Mouse (Mus musculus) kidney, embryonic 15.5 days (tissue): ENCODE data around the gene Znfx1. TPM values are rescaled to one million over a fixed set of nuclear protein-coding genes. Genes with fewer than 3 reads are reported as not detected.

Source experiments
- ATAC-seq: fragments of 200-750 bp; cut with Nextera tagmentation; replicated peaks from 2 replicates; pipeline ENCODE4 v1.8.0; 2017; ENCODE audit warnings: moderate TSS enrichment; ENCODE audit not compliant: low FRiP score
- H3K27ac ChIP-seq: fragments of 300-500 bp; sonication (generic); 2 replicates; pipeline ENCODE4 v1.5.1; 2015; ENCODE audit warnings: mild to moderate bottlenecking, inconsistent platforms
- H3K27me3 ChIP-seq: fragments of 300-500 bp; sonication (generic); 2 replicates; pipeline ENCODE4 v1.6.1; 2015; ENCODE audit warnings: inconsistent platforms
- H3K36me3 ChIP-seq: fragments of 300-500 bp; sonication (generic); 2 replicates; pipeline ENCODE4 v1.6.1; 2015; ENCODE audit warnings: inconsistent platforms
- H3K4me1 ChIP-seq: fragments of 300-500 bp; sonication (generic); 2 replicates; pipeline ENCODE4 v1.6.1; 2015; ENCODE audit warnings: inconsistent platforms
- H3K4me2 ChIP-seq: fragments of 300-500 bp; sonication (generic); 2 replicates; pipeline ENCODE4 v1.6.1; 2015; ENCODE audit warnings: moderate library complexity, mild to moderate bottlenecking, inconsistent platforms
- H3K4me3 ChIP-seq: fragments of 300-500 bp; sonication (generic); replicated peaks from 2 replicates; pipeline ENCODE4 v1.5.1; 2015; ENCODE audit warnings: mild to moderate bottlenecking, inconsistent platforms
- H3K9ac ChIP-seq: fragments of 300-500 bp; sonication (generic); 2 replicates; pipeline ENCODE4 v1.6.1; 2015; ENCODE audit warnings: mild to moderate bottlenecking, inconsistent platforms
- H3K9me3 ChIP-seq: fragments of 300-500 bp; sonication (generic); replicated peaks from 2 replicates; pipeline ENCODE4 v1.6.1; 2016; ENCODE audit warnings: inconsistent platforms
- WGBS: fragments of 180-500 bp; shearing (Covaris S2); methylation state at CpG from one replicate; pipeline ENCODE4 v1.1.7; 2015; ENCODE audit warnings: mixed read lengths; 5-methylcytosine and 5-hydroxymethylcytosine counted together
- polyA plus RNA-seq: library from polyadenylated mRNA; unstranded; fragments of >200 nt; fragmentation: Nextera tagmentation; extraction: Ambion mirVana; gene quantifications from 2 replicates; pipeline ENCODE4 v1.2.1, GENCODE M21; 2015

The Znfx1 gene
- polyA plus RNA-seq, result 9.5 and 10.2 TPM in 2 replicates

DNA sequence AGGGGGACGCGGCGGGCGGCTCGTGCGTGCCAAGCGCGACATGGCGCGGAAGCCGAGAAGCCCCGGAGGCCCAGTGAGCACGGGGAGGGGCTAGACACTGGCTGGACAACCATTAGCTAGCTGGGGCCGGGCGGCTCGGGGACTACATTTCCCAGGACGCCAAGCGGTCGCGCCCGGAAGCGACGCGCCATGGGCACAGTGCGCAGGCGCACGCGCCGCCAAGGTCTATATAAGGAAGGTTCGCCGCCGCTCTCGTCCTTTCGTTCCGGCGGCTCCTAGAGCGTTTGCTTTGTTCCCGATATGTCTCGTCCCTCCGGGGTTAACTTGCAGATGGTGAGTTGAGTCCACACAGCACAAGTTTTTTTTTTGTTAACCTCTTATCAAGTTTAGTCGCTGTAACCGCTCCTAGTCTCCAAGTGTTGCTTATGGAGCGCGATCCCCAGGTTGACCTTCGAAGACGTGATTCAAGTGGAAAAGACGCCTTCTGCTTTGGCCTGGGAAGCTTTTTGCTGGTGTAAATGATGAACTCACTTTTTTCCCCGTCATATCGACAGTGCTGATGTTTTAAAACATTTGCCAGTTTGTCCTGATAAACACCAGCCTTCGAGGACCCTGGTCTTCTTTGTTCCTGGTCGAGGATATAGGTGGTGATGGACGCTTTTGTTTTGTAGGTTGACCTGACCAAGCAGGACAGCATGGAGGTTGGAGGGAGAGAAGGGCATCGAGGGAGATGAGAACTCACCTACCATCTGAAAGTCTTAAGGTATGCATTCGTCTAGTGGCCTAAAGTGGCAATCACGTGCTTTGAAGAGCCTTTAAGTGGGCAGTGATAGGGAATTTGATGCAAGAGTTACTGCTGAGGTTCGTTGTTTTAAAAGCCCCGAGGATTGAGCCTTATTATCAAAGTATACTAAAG, at the start of gene Znfx1:
Gene Znfx1 (minus strand): TSS at position 51 of the 916 bp plus-strand sequence.
- peak within 1 kb of the TSS; percentile 79 for H3K4me2 ChIP-seq
- ATAC-seq, result peak; percentile 94

DNA sequence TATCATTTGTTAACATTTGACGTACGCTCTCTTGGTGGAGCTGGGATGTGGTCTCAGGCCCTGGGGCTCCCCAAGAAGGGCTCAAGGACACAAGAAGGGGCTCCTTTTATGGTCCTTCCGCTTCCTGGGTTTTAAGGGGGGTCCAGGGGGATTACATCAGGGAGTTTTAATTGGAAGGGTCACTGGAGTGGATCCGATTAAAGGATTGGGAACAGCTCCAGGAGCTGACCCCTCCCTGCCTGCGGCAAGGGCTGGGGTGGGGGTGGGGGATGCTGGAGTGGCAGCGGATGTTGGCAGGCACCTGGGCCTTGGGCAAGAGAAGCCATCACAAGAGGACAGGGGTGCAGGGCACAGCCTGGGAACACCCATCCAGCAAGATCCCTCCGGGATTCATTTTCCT, 49.4 kb upstream of the Znfx1 start:
- Histone ChIP-seq H3K4me2 (no peak overlapping the region), H3K9me3 (no peaks in the 10 kb centered on the region), H3K27ac (no peak overlapping the region), H3K36me3 (no peaks in the 10 kb centered on the region), H3K4me1 (peaks cover 13% of the 10 kb centered on the region), H3K27me3 (no peaks in the 10 kb centered on the region), H3K9ac (no peak overlapping the region), H3K4me3 (no peak overlapping the region)
- ATAC-seq, result no peak
- 48% methylated on average over 7 of the region's 7 CpGs for WGBS

More for the DNA sequence above, at the start of gene Znfx1:
- peaks cover 55% of the 10 kb centered on the region for H3K4me1 ChIP-seq
- H3K4me3 ChIP-seq, result peak within 1 kb of the TSS; percentile 79
- H3K9me3 ChIP-seq, result no peaks in the 10 kb centered on the region
- WGBS, result under 1% methylated on average over 57 of the region's 57 CpGs
- no peaks in the 10 kb centered on the region for H3K27me3 ChIP-seq
- H3K27ac ChIP-seq, result peak within 1 kb of the TSS; percentile 96
- H3K9ac ChIP-seq, result peak within 1 kb of the TSS; percentile 91
- H3K36me3 ChIP-seq, result peaks cover 33% of the 10 kb centered on the region

GRCm38 (mm10) chr2:167109506-167109905, 46.7 kb upstream of the Znfx1 start:
- WGBS, result 77% methylated on average over 8 of the region's 8 CpGs
- no peak overlapping the region for H3K4me3 ChIP-seq
- H3K36me3 ChIP-seq, result peaks cover 14% of the 10 kb centered on the region; the same call in 1 of the 2 replicates
- ATAC-seq, result no peak
- no peak overlapping the region for H3K9ac ChIP-seq
- H3K27ac ChIP-seq, result no peak overlapping the region
- peaks cover 9% of the 10 kb centered on the region for H3K4me1 ChIP-seq
- H3K9me3 ChIP-seq, result no peaks in the 10 kb centered on the region
- H3K4me2 ChIP-seq, result no peak overlapping the region
- no peaks in the 10 kb centered on the region for H3K27me3 ChIP-seq

DNA sequence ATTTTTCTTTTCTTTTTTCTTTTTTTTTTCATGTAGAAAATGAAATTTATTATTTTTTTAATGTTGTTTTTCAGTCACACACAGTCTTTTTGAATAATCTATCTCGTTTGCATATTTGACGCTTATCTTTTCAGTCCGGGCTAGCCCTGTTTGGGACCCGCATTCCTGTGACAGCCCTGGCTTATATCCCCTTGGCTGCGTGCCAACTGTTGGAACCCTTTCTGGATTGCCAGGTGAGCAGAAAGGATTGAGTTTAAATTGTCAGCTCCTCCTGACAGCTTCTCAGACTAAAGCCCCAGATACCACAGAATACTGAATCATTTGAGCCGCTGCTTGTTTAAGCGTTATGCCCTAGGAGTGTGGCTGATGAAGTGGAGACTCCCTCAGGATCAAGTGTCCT, 40.7 kb upstream of the Znfx1 start:
- 65% methylated on average over 7 of the region's 7 CpGs for WGBS
- Histone ChIP-seq H3K27me3 (no peaks in the 10 kb centered on the region), H3K4me3 (no peak overlapping the region), H3K4me1 (peaks cover 6% of the 10 kb centered on the region; the same call in 1 of the 2 replicates), H3K9ac (no peak overlapping the region), H3K9me3 (no peaks in the 10 kb centered on the region), H3K4me2 (no peak overlapping the region), H3K27ac (no peak overlapping the region), H3K36me3 (peaks cover 14% of the 10 kb centered on the region; the same call in 1 of the 2 replicates)
- no peak for ATAC-seq

GRCm38 (mm10) chr2:167101743-167102441, 39.1 kb upstream of the Znfx1 start:
- Histone ChIP-seq H3K9me3 (no peaks in the 10 kb centered on the region), H3K9ac (no peak overlapping the region), H3K36me3 (peaks cover 14% of the 10 kb centered on the region; the same call in 1 of the 2 replicates), H3K27ac (no peak overlapping the region), H3K4me3 (no peak overlapping the region), H3K4me2 (no peak overlapping the region), H3K4me1 (peaks cover 6% of the 10 kb centered on the region; the same call in 1 of the 2 replicates), H3K27me3 (no peaks in the 10 kb centered on the region)
- 72% methylated on average over 17 of the region's 17 CpGs for WGBS
- no peak for ATAC-seq

DNA sequence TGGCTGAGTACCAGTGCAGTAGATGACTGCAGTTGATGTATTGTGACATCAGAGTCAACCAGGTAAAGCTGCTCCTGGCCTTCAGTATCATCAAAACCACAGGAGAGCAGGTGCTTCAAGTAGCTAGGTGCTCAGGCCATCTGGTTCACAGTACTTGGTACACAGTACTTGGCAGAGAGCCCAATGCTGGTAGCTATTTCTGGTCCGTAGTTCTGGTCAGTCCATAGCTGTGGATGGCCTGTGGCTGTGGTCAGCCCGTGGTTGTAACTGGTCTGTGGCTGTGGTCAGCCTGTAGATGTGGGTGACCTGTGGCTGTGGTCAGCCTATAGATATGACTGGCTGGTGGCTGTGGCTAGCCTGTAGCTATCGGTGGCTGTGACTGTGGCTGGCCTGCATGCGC, 31.9 kb upstream of the Znfx1 start:
- WGBS, result 90% methylated on average over 4 of the region's 4 CpGs
- Histone ChIP-seq H3K4me2 (no peak overlapping the region), H3K9ac (no peak overlapping the region), H3K27me3 (no peaks in the 10 kb centered on the region), H3K27ac (no peak overlapping the region), H3K36me3 (no peaks in the 10 kb centered on the region), H3K4me3 (no peak overlapping the region), H3K9me3 (no peaks in the 10 kb centered on the region), H3K4me1 (no peaks in the 10 kb centered on the region)
- ATAC-seq, result no peak

GRCm38 (mm10) chr2:167093171-167093900, 30.5 kb upstream of the Znfx1 start:
- no peak overlapping the region for H3K27ac ChIP-seq
- no peaks in the 10 kb centered on the region for H3K27me3 ChIP-seq
- H3K4me3 ChIP-seq, result no peak overlapping the region
- H3K36me3 ChIP-seq, result no peaks in the 10 kb centered on the region
- no peak for ATAC-seq
- no peaks in the 10 kb centered on the region for H3K4me1 ChIP-seq
- H3K9me3 ChIP-seq, result no peaks in the 10 kb centered on the region
- H3K9ac ChIP-seq, result no peak overlapping the region
- no peak overlapping the region for H3K4me2 ChIP-seq
- 87% methylated on average over 13 of the region's 13 CpGs for WGBS

DNA sequence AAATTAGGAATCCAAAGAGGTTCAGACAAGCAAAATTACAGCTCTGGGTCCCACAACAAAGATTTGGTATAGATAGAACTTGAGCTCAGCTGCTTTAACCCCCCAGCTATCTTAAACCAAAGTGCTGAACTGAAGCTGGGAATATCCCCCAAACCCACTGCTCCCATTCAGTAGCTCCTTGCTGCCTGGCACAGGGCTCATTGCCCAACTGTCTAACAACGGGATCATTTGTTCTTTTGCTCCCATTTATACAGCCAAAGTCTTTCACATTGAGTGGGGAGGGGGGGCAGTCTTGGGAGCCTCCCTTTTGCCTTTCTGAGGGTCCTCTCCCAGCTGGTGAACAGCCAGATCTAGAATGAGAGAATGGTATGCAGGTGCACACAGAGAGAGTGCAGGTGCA, 27.5 kb upstream of the Znfx1 start:
- Histone ChIP-seq H3K9ac (no peak overlapping the region), H3K9me3 (no peaks in the 10 kb centered on the region), H3K27me3 (no peaks in the 10 kb centered on the region), H3K27ac (no peak overlapping the region), H3K36me3 (no peaks in the 10 kb centered on the region), H3K4me3 (no peak overlapping the region), H3K4me1 (peaks cover 6% of the 10 kb centered on the region; the same call in 1 of the 2 replicates), H3K4me2 (no peak overlapping the region)
- WGBS, result 81% methylated on average over 1 of the region's 1 CpGs
- ATAC-seq, result no peak

DNA sequence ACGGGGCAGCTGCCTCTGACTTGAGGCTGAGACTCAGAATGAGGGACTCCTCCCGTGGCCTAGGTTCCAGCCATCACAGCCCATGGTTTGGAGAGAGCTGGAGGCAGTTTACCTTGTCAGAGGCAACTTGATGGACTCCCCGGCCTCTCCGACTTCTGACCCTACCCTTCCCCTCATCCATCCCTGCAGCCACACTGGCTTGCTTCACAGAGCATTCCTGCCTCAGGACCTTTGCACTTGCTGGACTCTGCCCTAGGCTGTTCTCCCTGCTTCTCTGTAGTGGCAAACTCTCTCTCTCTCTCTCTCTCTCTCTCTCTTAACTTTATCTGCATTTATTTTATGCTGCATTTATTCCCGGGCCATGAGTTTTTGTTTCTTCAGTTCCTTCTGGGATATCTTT, 24.0 kb upstream of the Znfx1 start:
- Histone ChIP-seq H3K36me3 (no peaks in the 10 kb centered on the region), H3K27me3 (no peaks in the 10 kb centered on the region), H3K4me1 (peaks cover 11% of the 10 kb centered on the region), H3K4me3 (no peak overlapping the region), H3K27ac (no peak overlapping the region), H3K9ac (no peak overlapping the region), H3K4me2 (no peak overlapping the region), H3K9me3 (no peaks in the 10 kb centered on the region)
- WGBS, result 72% methylated on average over 5 of the region's 5 CpGs
- no peak for ATAC-seq

GRCm38 (mm10) chr2:167086092-167086491, 23.3 kb upstream of the Znfx1 start:
- no peak overlapping the region for H3K27ac ChIP-seq
- H3K4me1 ChIP-seq, result peaks cover 19% of the 10 kb centered on the region
- no peaks in the 10 kb centered on the region for H3K9me3 ChIP-seq
- no peaks in the 10 kb centered on the region for H3K27me3 ChIP-seq
- H3K36me3 ChIP-seq, result no peaks in the 10 kb centered on the region
- no peak overlapping the region for H3K4me2 ChIP-seq
- no peak for ATAC-seq
- 43% methylated on average over 11 of the region's 11 CpGs for WGBS
- H3K4me3 ChIP-seq, result no peak overlapping the region
- H3K9ac ChIP-seq, result no peak overlapping the region

DNA sequence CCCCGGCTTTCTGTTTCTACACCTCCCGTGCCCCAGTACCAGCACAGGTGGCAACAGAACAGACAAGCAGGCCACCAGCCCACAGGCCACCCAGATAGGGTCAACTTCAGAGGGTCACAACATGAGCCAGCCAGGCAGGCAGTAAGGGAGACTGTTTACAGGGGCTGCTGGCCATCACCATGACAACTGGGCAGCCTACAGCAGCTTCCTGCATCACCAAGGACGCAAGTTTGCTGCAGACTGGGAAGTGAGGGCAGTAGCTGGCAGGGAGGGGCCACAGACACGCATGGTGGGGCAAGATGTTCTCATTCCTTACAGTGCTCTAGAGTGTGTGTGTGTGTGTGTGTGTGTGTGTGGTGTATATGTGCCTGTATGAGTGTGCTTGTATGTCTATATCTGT, 18.8 kb upstream of the Znfx1 start:
- no peaks in the 10 kb centered on the region for H3K9me3 ChIP-seq
- H3K9ac ChIP-seq, result no peak overlapping the region
- ATAC-seq, result peak; percentile 50; the same call in 1 of the 2 replicates
- no peaks in the 10 kb centered on the region for H3K27me3 ChIP-seq
- no peak overlapping the region for H3K4me3 ChIP-seq
- 13% methylated on average over 4 of the region's 4 CpGs for WGBS
- H3K27ac ChIP-seq, result no peak overlapping the region
- H3K4me2 ChIP-seq, result no peak overlapping the region
- peaks cover 37% of the 10 kb centered on the region for H3K4me1 ChIP-seq
- H3K36me3 ChIP-seq, result no peaks in the 10 kb centered on the region
